Comparison of ENCODE assay signal across 7 mouse cellular contexts in the genomic region with DNA sequence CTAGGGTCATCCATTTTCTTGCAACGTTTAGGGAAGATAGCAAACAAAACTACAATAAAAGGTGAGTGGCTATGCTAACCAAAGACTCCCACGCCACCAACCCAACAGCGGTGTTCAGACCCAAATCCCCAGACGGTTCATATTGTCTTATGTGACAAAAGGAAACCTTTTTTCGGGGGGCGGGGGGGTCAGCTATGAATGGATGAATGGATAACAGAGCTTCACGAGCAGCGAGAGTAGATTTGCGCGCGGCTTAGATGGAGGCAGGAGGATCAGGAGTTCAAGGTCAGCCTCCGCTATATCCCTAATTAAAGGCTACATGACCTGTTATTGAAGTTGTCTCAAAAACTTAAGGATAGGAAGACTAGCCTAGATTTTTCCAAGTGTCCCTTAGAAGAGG. TPM values are rescaled to one million over a fixed set of nuclear protein-coding genes. Genes with fewer than 3 reads are reported as not detected.
DNase-seq lines count a peak whose midpoint lies in the region; ATAC-seq and TF ChIP-seq lines count a peak whose summit lies in the region.

No protein-coding gene starts in this region.

- TF ChIP-seq CTCF in kidney, postnatal 0 days (IDR thresholded peaks at IDR 0.05; ENCODE audit: low read depth), result no peak

- no peaks in the 10 kb centered on the region for H3K36me3 ChIP-seq in kidney, postnatal 0 days (ENCODE audit: insufficient read depth, low read length)
- no peaks in the 10 kb centered on the region for H3K36me3 ChIP-seq in midbrain, embryonic 16.5 days (ENCODE audit: control insufficient read depth, insufficient read depth, low read length)

- H3K27me3 ChIP-seq in kidney, postnatal 0 days (ENCODE audit: insufficient read depth, low read length), result no peaks in the 10 kb centered on the region
- peaks cover 3% of the 10 kb centered on the region for H3K27me3 ChIP-seq in midbrain, embryonic 16.5 days (ENCODE audit: control insufficient read depth, insufficient read depth, low read depth, low read length)

- WGBS in kidney, postnatal 0 days, result 7% methylated on average over 12 of the region's 12 CpGs
- WGBS in midbrain, embryonic 16.5 days, result 2% methylated on average over 12 of the region's 12 CpGs

- H3K4me1 ChIP-seq in kidney, postnatal 0 days (replicated peaks; ENCODE audit: insufficient read depth, low read length), result 0 out of 2 replicates have a peak, but pooled peaks cover 5% of the 10 kb centered on the region
- H3K4me1 ChIP-seq in midbrain, embryonic 16.5 days (ENCODE audit: control insufficient read depth, insufficient read depth, low read length), result peaks cover 3% of the 10 kb centered on the region

- H3K4me3 ChIP-seq in kidney, postnatal 0 days (replicated peaks; ENCODE audit: low read depth, low read length), result peak overlapping the region; percentile 72
- H3K4me3 ChIP-seq in midbrain, embryonic 16.5 days (ENCODE audit: low read depth, low read length), result peak overlapping the region; percentile 68

- H3K27ac ChIP-seq in kidney, postnatal 0 days, result no peak overlapping the region
- H3K27ac ChIP-seq in midbrain, embryonic 16.5 days (ENCODE audit: low read length), result peak overlapping the region; percentile 91

- H3K4me2 ChIP-seq in kidney, postnatal 0 days (ENCODE audit: low read length), result peak overlapping the region; percentile 68
- H3K4me2 ChIP-seq in midbrain, embryonic 16.5 days (ENCODE audit: low read length), result peak overlapping the region; percentile 55

- ATAC-seq in kidney, postnatal 0 days (replicated peaks; ENCODE audit: low FRiP score, low read depth), result no peak
- ATAC-seq in midbrain, embryonic 16.5 days, result 0 out of 2 replicates have a peak, but pooled peaks have one; percentile 5

- H3K9me3 ChIP-seq in kidney, postnatal 0 days (replicated peaks; ENCODE audit: low read length), result no peaks in the 10 kb centered on the region
- H3K9me3 ChIP-seq in midbrain, embryonic 16.5 days (replicated peaks; ENCODE audit: control insufficient read depth, low read length, poor library complexity, severe bottlenecking), result no peaks in the 10 kb centered on the region

- no peak overlapping the region for H3K9ac ChIP-seq in kidney, postnatal 0 days (ENCODE audit: low read depth, low read length)
- H3K9ac ChIP-seq in midbrain, embryonic 16.5 days (ENCODE audit: low read depth, low read length), result peak overlapping the region; percentile 74; the same call in 1 of the 2 replicates

- peak; percentile 20 for DNase-seq in thymus, postnatal 14 days
- DNase-seq in thymus, postnatal 36 days, result no peak
- DNase-seq in embryo, embryonic 9.5 days (ENCODE audit: extremely low spot score), result peak; percentile 72
- DNase-seq in kidney, postnatal 0 days (ENCODE audit: low spot score), result peak; percentile 39
- no peak for DNase-seq in frontal cortex, postnatal 14 days (ENCODE audit: low spot score in 2 of 2)
- DNase-seq in left cerebral cortex, adult 8-10 months (ENCODE audit: low spot score in 2 of 2), result no peak

RNA-seq across cellular contexts. Expression of a gene that starts 6.3 kb away (rescaled TPM):
- polyA plus RNA-seq in kidney, postnatal 0 days (2015; fragmentation: Nextera tagmentation; extraction: Ambion mirVana), result 13.8 and 14.9 TPM in 2 replicates
- polyA plus RNA-seq in midbrain, embryonic 16.5 days (2015; fragmentation: Nextera tagmentation; extraction: Ambion mirVana), result 33.5 and 35.4 TPM in 2 replicates
- total RNA-seq in left cerebral cortex, adult 8-10 months (2022), result 10 to 100 TPM; 28.3 to 36.3 (median 35.3) TPM

RNA-seq across cellular contexts. Expression of a gene that starts 24.2 kb away (rescaled TPM):
- polyA plus RNA-seq in kidney, postnatal 0 days (2015; fragmentation: Nextera tagmentation; extraction: Ambion mirVana), result not detected in 2 replicates
- polyA plus RNA-seq in midbrain, embryonic 16.5 days (2015; fragmentation: Nextera tagmentation; extraction: Ambion mirVana), result 0.14 TPM in 1 of 2 replicates, not detected in the other
- under 1 TPM in 1 of 4 experiments, not detected in 3; 0.30 TPM for total RNA-seq in left cerebral cortex, adult 8-10 months (2022)

Comparison
In these comparisons a context has a peak if more than half of its experiments do, and no peak if none do; other contexts are left out.
1. DNase-seq: peak in thymus, postnatal 14 days (single experiment), embryo, embryonic 9.5 days (single experiment) and kidney, postnatal 0 days (single experiment); none in thymus, postnatal 36 days (0 of 2), frontal cortex, postnatal 14 days (0 of 2) and left cerebral cortex, adult 8-10 months (0 of 2).